Mouse (Mus musculus) spleen, postnatal 36 days (tissue): Measurements from ENCODE around the gene Hist2h2bb.
"Not testable (repeated sequence)": the region's sequence is repeated elsewhere in the genome, so short reads cannot be mapped to it uniquely, and the experiment has no call there.

Experiments used
- DNase-seq, 2 experiments: peaks; one replicate each; pipeline ENCODE4 v3.0.0; 2022; ENCODE audit warnings: low spot score in 2 of 2, mixed read lengths in 1 of 2

The Hist2h2bb gene

DNA sequence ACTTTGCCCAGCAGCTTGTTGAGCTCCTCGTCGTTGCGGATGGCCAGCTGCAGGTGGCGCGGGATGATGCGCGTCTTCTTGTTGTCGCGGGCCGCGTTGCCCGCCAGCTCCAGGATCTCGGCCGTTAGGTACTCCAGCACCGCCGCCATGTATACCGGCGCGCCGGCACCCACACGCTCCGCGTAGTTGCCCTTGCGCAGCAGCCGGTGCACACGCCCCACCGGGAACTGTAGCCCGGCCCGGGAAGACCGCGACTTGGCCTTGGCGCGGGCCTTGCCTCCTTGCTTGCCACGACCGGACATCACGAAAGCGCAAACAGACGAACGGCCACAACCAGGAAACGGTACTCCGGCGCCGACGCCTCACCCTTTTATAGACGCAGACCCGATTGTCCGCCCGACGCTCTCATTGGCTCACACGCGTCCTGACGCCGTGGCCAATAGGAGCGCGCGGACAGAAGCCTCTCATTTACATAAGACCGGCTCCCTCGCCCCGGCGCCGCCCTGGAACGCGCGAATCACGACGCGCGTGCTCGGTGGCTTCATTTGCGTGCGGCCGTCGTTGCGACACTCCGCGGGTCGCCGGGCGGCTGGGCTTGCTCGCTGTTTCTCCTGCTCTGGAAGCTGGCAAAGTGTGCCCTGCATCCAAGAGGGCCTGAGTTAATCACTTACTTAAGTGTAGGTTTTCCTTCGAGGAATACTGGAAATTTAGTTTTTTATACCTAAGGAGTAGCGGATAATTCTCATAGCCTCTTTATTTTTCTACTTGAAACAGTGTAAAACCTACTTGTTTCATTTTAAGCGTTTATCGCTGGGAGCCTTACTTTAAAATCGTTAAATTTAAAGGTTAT lies 29.4 kb upstream of the Hist2h2bb start, which contains the start of gene Hist2h2aa2:
Gene Hist2h2aa2 (minus strand): TSS at position 328 of the 850 bp plus-strand sequence.
- peak; percentile 94 to 95 for DNase-seq

DNA sequence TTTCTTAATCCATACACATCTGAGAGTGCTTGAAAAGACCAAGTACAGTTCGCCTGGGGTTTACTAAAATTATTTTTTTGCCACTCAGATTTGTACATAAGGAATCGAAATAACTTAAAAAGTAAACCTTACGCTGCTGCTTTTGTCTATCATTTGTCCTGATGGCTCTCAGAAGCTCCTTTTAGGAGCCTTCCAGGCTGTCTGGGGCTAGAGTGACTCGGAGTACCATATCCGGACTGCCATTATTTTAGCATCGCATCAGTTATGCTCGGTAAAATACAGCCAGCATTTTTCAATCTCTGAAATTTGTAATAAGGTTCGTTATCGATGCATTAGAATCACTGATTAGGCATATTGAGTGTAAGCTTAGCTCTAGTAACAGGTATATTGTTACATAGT lies 28.8 kb upstream of the Hist2h2bb start:
- no peak for DNase-seq

DNA sequence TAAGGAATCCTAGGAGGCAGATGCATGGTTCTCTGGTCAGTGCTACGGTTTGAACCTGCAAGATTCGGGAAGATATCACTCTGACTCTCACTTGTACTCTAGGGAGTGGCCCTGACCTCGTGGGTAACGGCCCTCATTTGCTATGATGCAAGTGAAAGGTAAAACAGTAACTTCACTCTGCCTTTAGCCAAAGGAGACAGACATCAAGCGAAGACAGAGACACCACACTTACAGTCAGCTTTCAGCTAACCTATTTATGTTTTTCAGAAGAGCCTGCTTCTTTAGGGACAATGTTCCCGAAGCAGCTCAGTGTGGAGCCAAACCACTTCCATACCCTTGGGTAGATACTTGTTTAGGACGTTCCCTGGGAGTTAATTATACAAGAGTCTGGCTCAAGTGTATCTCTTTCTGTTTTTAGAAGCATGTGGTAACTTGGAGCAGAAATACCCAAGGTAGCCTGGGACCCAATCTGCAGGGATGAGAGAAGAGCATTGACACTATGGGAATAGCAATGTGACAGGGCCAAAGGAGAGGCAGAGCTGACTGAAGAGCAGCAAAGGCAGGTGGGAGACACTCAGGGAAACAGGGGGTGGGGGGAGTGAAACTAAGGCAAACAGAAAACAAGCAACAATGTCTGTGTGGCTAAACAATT lies 25.5 kb upstream of the Hist2h2bb start:
- DNase-seq: no peak

DNA sequence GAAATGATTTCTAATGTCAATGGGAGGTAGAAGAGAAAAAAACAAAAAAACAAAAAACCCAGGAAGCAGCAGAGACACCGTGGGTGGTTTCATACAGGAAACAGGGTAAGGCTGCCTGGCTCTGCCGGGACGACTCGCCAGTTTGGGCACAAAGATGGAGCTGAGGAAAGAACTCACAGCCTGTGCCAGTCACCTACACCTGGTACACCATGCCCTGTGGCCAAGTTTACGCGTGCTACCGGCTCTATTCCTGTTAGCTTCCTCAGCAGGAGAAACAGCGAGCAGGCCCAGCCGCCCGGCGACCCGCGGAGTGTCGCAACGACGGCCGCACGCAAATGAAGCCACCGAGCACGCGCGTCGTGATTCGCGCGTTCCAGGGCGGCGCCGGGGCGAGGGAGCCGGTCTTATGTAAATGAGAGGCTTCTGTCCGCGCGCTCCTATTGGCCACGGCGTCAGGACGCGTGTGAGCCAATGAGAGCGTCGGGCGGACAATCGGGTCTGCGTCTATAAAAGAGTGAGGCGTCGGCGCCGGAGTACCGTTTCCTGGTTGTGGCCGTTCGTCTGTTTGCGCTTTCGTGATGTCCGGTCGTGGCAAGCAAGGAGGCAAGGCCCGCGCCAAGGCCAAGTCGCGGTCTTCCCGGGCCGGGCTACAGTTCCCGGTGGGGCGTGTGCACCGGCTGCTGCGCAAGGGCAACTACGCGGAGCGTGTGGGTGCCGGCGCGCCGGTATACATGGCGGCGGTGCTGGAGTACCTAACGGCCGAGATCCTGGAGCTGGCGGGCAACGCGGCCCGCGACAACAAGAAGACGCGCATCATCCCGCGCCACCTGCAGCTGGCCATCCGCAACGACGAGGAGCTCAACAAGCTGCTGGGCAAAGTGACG lies 24.3 kb upstream of the Hist2h2bb start, which contains the start of gene Hist2h2aa1:
Gene Hist2h2aa1 (plus strand): TSS at position 495 of the 884 bp plus-strand sequence.
- DNase-seq: peak; percentile 83 to 85

DNA sequence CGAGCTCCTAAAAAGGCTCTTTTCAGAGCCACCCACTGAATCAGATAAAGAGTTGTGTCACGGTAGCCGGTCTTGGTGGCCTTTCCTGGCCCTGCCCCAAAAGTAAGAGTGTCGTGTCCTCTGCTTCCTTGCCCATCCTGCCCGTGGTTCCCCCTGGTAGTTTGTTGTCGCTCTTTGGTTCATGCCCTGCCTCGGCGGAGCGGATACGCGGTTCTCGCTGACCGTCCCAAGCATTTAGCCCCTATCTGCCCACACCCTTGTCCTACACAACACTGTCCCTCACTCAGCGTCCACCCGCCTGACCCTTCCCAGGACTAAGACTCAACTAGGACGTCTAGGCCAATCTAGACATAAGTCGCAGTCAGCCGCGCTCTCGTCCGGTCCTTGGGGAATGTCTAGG lies 23.5 kb upstream of the Hist2h2bb start:
- not testable (repeated sequence) for DNase-seq

DNA sequence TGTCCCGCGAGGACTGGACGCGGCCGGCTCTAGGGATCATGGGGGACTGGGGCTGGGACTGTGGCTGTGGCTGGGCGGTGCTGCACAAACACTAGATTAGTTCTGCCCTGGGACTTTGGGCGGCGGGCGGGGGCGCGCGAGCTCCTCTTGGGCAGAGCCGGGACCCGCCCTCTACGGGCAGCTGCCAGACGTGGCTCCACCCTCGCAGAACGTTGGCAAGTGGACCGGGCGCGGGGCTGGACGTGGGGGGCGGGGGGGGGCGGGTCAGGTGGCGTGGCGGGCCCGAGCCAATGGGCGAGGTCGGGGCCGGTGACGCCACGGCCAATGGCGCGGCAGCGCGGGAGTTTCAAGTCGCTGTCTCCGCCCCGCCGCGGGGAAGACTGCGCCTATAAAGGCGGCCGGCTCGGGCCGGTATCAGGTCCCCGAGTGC lies 23.1 kb upstream of the Hist2h2bb start, which contains the start of gene Hist2h3c1:
Gene Hist2h3c1 (plus strand): TSS at position 259 of the 430 bp plus-strand sequence.
- not testable (repeated sequence) for DNase-seq

DNA sequence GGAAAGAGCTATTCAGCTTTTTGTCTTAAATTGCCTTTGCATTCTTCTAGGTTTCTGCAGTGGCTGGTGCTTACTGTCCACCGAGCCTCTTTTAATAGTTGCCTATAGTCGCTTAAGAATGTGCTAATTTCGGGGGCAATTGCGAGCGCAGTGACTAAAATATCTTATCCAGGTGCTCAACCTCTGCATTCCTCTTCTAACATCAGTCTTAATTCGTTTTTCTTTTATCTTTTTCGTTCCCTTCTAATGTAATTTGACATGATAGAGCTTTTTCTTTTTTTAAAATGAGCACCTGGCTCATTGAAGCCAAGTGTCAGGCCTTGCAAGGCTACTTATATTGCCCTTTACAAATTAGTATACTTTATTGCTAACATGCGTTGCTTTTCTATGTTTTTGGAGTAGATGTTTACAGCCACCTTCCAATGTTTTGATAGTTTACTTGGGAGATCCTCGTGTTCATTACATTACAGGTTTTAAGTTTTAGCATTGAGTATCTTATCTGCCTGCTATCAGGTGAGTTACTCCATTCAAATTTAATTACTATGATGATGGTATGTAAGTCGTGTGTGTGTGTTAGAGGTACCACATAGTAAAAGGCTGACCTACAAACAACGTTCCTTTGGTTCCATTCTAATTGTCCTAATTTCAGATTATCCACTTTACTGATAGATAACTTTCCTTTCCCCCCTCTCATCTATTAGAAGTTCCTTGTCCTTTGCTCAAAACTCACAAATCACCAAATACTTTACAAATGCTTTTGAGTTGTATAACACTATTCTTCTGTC lies 22.0 kb upstream of the Hist2h2bb start:
- no peak for DNase-seq

DNA sequence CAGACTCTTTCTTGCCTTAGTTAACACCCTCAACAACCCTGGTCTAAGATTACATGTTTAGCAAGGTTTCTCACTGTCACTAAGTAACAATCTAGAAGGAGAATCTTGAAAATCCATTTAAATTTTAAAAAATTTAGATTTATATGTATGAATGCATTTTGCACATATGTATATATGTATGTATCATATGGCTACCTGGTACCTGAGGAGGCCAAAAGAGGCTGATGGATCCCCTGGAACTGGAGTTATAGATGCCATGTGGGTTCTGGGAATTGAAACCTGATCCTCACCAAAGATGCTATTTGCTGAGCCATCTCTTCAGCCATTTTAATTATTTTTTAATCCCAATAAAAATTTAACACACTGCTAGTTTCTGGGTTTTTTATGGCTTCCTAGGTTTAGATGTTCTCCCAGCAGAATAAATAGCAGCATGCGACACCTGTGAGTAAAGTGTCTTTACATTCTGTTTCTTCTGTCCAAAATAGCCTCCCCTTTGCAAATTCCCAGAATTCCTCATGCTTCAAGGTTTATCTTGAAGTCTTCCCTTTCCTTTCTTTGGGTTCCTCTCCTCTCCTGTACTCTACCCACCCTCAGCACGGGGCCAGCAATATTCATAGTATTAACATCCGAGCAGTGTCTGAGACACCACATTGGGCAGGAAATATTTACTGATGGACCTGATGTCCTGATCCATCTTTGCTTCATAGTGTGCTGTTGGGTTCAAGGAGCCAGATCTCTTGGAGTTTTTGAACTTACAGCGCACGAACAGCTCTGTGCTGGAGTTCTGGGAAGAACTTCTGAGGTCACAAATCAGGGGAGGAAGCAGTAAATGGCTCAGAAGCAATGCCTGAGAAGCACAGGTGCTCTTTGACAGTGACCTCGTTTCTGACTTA lies 21.2 kb upstream of the Hist2h2bb start:
- no peak for DNase-seq

DNA sequence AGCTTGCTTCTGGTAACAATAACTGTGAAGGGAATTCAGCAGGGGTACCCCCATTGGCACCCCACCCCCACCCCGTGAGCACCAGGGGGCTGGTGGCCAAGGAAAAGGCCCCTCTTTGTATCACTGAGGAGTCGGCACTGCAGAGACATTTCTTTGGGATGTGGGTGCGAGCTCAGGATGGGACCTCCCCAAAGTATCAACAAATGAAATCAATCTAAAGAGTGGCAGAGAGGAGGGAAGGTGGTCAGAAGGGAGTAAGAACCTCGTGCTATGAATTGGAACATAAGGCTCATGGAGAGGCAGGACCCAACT lies 20.6 kb upstream of the Hist2h2bb start:
- no peak for DNase-seq

DNA sequence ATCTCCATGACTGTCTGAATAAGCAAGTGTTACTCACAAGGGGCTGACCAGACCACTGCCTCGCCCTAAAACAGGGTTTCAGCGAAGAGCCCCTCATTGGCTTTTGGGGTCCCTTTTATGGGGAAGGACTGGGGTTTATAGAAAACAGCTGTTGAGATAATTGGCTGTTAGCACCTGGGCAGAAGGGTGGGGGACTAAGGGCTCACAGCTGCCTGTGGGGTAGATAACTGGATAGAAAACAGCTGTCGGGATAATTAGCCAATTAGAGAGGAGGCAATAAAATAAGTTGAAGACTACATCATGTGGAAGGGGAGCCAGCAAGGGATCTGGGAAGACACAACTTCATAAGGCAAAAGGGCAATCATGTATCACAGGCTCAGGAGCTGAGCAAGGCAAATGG lies 18.7 kb upstream of the Hist2h2bb start:
- no peak for DNase-seq

DNA sequence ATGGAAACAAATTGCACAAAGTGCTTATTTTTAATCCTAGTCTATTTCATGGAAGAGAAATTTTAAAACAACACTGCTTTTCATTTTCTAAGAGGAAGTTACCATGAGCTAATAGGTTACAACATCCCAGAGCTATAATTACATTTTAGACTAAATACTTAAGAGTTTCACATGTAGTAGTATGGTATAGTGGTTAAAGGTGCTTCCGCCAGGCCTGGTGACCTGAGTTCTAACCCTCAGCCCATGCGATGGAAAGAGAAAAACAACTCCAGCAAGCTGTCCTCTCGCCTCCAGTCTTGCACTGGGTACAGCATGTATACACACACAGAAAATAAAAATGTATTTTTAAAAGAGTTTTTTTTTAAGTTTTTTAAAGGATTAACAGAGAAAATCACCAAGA lies 17.8 kb upstream of the Hist2h2bb start:
- no peak for DNase-seq

DNA sequence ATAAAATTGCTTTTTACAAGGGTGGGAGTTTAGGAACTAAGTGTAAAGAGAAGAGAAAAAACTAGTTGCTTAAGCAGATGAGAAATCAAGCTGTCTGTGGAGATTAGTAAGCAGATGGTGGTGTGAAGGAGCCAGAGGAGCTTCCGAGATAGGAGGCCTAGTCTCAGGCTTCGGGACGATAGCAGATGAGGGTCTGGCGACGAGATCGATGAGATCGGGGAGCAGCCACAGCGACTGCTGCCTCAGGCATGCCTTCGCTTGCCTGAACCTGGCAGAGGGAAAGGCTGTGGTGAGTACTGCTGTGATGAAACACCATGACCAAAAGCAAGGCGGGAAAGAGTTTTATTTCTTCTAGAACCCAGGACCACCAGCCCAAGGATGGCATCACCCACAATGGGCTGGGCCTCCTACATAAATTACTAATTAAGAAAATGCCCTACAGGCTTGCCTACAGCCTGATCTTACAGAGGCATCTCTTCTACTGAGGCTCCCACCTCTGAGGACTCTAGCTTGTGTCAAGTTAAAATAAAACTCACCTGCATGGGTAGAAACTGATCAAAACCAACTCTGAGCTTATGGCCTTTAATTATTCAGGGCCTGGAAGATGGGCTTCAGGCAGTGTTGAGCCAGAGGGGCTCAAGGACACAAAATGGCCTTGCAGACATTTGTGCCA lies 14.7 kb upstream of the Hist2h2bb start:
- no peak for DNase-seq

DNA sequence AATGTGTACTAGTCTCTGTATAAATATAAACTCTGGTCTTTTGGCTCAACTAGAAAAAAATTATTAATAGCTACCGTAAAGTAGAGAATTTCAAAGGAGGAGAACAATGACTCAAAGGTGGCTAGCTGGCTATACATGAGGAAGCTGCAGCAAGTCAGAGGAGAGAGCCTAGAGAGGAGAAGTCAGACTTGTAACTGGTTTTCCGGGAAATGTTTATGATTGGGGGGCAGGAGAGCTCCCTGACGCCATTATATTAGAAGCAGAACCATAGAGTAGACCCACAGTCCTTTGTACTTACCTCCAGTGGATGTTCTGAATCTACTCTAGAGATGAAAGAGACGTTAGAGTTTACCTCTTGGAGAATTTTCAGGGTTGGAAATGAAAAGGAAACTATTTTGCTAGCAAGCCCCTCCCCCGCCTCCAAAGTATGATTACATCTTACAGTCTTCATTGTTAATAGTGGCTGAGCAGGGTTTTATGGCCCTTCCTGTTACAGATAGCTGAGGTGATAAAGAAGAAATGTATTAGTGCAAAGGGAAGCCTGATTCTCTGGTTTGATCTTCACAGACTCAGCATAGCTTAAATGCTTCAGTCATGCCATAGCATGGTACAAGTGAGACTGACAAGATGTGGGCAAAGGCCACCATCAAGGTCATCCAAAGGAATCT lies 13.5 kb upstream of the Hist2h2bb start:
- no peak for DNase-seq

DNA sequence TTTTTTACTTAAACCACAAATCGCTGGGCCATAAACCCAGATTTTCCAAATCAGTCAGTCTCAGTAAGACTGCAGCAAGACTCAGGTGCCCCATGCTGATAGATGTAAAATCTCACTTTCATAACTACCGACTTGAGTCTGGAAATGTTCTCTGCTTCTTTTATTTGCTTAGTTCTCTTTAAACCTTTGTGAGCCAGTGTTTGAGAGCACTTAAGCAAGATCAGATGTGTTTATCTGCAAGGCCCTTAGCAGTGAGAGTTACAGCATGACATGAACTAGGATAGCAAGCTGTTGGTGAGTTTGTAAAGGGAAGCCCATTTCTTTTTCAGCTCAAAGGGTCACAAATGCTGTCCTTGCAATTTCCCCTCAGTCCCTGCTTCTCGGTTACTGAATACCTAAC lies 12.4 kb upstream of the Hist2h2bb start:
- no peak for DNase-seq

DNA sequence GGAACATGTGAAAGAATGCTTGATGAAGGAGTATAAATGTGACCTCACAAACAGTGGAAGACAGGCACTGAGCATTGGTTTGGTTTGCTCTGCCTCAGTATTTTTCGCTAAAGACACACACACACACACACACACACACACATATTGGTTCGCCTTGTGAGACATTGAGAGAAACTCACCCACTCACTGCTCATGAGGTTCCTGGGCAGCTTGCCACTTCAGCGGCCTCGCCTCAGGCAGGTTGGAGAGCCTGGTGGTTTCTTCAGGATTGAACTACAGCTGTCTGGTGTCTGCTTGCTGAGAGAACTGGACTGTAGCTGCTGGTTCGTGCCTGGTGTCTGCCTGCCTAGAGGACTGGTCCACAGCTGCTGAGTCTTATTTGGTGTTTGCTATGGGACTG lies 9.3 kb upstream of the Hist2h2bb start:
- no peak for DNase-seq

DNA sequence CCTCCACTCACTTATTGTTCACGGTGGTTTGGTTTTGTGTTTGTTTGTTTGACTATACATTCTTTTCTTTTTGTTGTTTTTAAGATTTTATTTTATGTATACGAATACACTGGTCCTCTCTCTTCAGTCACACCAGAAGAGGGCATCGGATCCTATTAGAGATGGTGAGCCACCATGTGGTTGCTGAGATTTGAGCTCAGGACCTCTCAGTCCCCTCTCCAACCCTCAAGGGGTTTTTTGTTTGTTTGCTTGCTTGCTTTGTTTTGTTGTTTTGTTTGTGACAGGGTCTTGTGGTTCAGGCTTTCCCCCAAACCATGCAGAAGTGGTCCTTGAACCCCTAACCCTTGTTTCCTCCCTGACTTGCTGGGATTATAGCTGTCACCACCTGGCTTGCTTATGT lies 7.9 kb upstream of the Hist2h2bb start:
- no peak for DNase-seq

DNA sequence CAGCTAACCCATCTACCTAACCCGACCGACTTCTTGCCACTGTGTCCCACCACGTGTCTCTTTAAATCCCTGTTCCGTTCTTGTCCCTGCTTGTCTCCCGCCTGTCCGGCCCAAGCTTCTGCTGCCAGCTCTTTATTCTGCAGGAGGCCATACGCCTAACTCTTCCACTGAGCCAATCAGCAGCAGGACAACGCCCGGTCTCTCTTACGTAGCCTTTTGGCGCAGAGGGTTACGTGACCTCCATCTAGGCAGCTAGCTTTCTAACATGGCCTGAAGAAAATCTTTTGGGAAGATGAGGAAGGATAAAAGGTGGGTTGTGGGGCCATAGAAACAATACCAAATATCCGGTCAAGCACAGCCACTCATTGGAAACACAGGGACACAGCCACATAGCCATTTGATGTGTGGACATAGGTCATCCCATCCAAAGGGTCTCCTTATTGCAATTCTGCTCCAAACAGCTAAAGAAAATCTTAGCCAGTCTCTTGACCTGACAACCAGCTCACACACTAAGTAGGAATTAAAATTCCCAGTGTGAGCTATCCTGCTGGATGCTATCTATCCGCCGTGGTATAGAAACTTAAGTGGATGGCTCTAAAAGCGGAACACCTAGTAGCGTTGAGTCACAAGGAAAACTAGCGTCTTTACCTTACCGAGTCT lies 7.2 kb upstream of the Hist2h2bb start:
- DNase-seq: peak; percentile 81 to 86

DNA sequence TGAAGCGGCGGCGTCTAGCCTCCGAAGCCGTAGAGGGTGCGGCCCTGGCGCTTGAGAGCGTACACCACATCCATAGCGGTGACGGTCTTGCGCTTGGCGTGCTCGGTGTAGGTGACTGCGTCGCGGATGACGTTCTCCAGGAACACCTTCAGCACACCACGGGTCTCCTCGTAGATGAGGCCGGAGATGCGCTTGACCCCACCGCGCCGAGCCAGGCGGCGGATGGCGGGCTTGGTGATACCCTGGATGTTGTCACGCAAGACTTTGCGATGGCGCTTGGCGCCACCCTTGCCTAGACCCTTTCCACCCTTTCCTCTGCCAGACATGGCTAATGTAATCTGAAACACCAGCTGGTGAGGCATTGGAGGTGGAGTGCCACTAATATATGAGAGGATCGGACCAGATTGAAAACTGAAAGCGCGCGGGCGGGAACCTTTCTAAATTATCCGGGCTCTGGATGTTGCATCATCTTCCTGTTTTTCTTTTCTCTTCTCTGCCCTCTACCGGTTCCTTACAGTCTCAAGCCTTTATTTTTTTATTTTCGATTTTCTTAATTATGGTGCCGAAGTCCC lies 6.5 kb upstream of the Hist2h2bb start, which contains the start of gene Hist2h4:
Gene Hist2h4 (minus strand): TSS at position 333 of the 572 bp plus-strand sequence.
- DNase-seq: peak; percentile 94 to 97
